Mouse (Mus musculus): ENCODE data around the gene Ccer2.

GRCm38 (mm10) chr7:28790066-28790806, 34.3 kb downstream of the Ccer2 start:
- TF ChIP-seq TAL1 (IDR thresholded peaks at IDR 0.05; ENCODE audit: low read length) (no peak), GATA1 (IDR thresholded peaks at IDR 0.05; ENCODE audit: low read length) (no peak)
